Mouse (Mus musculus) gastrocnemius, postnatal 14 days (tissue): Measurements from ENCODE around the gene Fam213b. TPM values are rescaled to one million over a fixed set of nuclear protein-coding genes. Genes with fewer than 3 reads are reported as not detected.

Source experiments
- DNase-seq: peaks from one replicate; pipeline ENCODE4 v3.0.0; 2021; ENCODE audit warnings: mixed read lengths
- intact Hi-C: fragments of 180-260 bp; cut with DNase I; formaldehyde crosslinking; loops from one replicate; pipeline ENCODE4 v1.15.1; 2025; ENCODE audit warnings: low total_unique reads
- long read RNA-seq, 2 experiments: library from polyadenylated mRNA; stranded (forward); transcript quantifications; one replicate each; pipeline ENCODE4 v2.0.0; 2021
- total RNA-seq, 2 experiments: library from RNA; stranded (reverse); gene quantifications; 2 replicates each; pipeline ENCODE4 v1.2.3; 2021

Gene Fam213b
- 100 to 1,000 TPM; 110 to 112 TPM for total RNA-seq
- long read RNA-seq, experiment 1, transcript Fam213b-201 (7 exons, 883 nt) = major isoform, 93 of 98 reads
- long read RNA-seq, experiment 1, partial matches to known transcripts = 5 of 98 reads
- long read RNA-seq, experiment 1, other reads (novel, unspliced or antisense) = 0 of 98 reads
- long read RNA-seq, experiment 2, transcript Fam213b-201 (7 exons, 883 nt) = major isoform, 76 of 80 reads
- long read RNA-seq, experiment 2, partial matches to known transcripts = 3 of 80 reads
- long read RNA-seq, experiment 2, other reads (novel, unspliced or antisense) = 1 of 80 reads

- peak; percentile 81 for DNase-seq
- intact Hi-C loops = no loop called here
These were observed at the start of gene Fam213b for GRCm38 (mm10) chr4:154898506-154899446. TSS of gene Fam213b (minus strand) at chr4:154899135.

GRCm38 (mm10) chr4:154948066-154948939 lies 49.4 kb upstream of the Fam213b start:
- intact Hi-C loops = loop anchor here (10.0 kb wide), 1 partner anchor 74 kb away; no protein-coding TSS in a partner anchor
- no peak for DNase-seq

- DNase-seq = peak; percentile 64
- intact Hi-C loops = loop anchor here (10.0 kb wide), 1 partner anchor 72 kb away; no protein-coding TSS in a partner anchor
These were observed 47.4 kb upstream of the Fam213b start for GRCm38 (mm10) chr4:154946319-154946718.

DNA sequence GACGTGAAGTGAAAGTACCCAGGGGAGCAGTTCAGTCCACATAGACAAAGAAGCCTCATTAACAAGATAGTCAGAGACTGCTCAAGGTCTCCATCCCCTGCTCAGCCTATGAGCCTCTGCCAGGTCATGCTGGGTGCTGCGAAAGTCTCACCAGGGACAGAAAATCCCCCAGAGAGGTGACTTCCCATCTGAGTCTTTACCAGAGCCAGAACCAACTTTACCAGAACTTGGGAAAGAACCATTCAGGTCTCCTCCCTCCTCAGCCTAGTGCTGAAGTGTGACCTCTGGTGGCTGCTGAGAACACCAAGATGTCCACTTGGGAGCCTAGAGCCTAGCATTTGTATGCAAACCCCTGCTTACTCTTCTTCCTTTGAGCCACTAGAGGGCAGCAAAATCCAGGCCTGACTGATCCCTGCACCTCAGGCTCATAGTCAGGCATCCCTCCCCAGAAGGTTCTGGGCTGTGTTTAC lies 45.2 kb upstream of the Fam213b start:
- peak; percentile 74 for DNase-seq
- intact Hi-C loops = loop anchor here (10.0 kb wide), 1 partner anchor 69 kb away; no protein-coding TSS in a partner anchor

GRCm38 (mm10) chr4:154943323-154944039 lies 44.5 kb upstream of the Fam213b start:
- intact Hi-C loops = loop anchor here (10.0 kb wide), 1 partner anchor 69 kb away; no protein-coding TSS in a partner anchor

GRCm38 (mm10) chr4:154942632-154943322 lies 43.8 kb upstream of the Fam213b start:
- intact Hi-C loops = loop anchor here (10.0 kb wide), 1 partner anchor 68 kb away; no protein-coding TSS in a partner anchor
- no peak for DNase-seq

More at GRCm38 (mm10) chr4:154943323-154944039, 44.5 kb upstream of the Fam213b start:
- no peak for DNase-seq

GRCm38 (mm10) chr4:154941831-154942230 lies 42.9 kb upstream of the Fam213b start:
- no peak for DNase-seq
- intact Hi-C loops = loop anchor here (10.0 kb wide), 1 partner anchor 67 kb away; no protein-coding TSS in a partner anchor

- DNase-seq = no peak
- intact Hi-C loops = loop anchor here (10.0 kb wide), 1 partner anchor 65 kb away; no protein-coding TSS in a partner anchor
These were observed 41.2 kb upstream of the Fam213b start for GRCm38 (mm10) chr4:154940156-154940555.

GRCm38 (mm10) chr4:154937746-154938145 lies 38.8 kb upstream of the Fam213b start:
- intact Hi-C loops = no loop called here
- DNase-seq = no peak

GRCm38 (mm10) chr4:154936542-154937255 lies 37.8 kb upstream of the Fam213b start:
- DNase-seq = no peak
- intact Hi-C loops = no loop called here

DNA sequence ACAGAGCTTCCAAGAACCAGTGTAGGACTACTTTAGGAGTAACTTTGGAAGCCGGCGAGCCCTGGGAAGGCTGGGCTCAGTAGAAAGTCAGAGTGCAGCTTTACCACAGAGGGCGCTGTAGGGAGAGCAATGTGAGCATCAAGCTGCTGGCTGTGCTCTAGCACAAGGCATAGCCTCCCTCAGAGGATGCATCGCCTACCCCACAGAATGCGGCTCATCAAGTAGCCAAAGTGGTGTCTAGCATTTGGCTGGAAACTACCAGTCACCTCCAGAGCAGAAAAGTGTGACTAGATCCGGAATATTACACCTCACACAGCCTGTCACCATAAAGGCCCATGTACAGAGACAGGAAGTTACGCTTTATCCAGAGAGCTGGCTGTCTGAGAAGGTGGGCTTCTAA lies 36.9 kb upstream of the Fam213b start:
- DNase-seq = no peak
- intact Hi-C loops = no loop called here

DNA sequence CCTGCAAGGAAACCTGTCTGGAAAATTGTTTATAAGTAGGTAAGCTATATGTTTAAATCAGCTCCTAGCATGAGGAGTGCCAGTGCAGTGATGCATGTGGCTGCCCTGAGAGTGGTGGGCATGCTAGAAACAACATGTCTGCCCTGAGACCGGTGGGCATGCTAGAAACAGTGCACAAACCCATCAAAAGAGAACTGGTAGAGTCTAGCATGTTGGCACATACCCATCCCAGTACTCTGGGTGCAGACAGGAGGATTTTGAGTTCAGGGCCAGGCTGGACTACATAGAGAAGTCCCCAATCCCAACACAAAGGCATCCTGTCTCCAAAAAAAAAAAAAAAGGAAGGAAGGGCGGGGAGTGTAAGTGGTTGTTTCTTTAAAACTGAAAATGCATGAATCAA lies 35.9 kb upstream of the Fam213b start:
- intact Hi-C loops = no loop called here
- no peak for DNase-seq

DNA sequence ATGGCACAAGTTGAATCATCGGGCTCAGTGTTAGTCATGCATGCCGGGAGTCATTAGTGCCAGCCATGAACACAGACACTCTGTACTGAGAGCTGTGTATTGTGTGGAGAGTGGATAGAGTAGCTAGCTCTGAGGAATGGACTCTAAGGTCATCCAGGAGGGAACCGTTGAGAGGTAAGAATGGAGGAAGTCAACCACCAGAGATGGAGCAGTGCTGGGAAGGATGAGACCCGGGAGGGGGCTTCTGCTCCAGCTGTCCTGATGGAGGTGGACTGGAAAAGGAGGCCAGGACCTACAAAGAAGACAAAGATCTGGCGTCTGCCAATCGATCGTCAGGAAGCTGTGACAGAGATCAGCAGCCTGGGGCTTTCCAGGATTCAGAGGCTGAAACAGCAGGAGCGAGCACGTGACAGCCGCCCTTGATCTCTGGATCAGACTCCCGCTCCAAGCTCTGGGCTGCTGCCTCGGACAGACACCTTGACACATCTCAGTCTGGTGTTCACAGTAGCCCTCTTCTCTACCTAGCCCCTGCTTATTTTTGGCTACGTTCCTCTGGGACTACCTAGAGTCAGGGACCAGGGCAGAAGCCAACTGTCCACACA lies 34.5 kb upstream of the Fam213b start:
- no peak for DNase-seq
- intact Hi-C loops = no loop called here

DNA sequence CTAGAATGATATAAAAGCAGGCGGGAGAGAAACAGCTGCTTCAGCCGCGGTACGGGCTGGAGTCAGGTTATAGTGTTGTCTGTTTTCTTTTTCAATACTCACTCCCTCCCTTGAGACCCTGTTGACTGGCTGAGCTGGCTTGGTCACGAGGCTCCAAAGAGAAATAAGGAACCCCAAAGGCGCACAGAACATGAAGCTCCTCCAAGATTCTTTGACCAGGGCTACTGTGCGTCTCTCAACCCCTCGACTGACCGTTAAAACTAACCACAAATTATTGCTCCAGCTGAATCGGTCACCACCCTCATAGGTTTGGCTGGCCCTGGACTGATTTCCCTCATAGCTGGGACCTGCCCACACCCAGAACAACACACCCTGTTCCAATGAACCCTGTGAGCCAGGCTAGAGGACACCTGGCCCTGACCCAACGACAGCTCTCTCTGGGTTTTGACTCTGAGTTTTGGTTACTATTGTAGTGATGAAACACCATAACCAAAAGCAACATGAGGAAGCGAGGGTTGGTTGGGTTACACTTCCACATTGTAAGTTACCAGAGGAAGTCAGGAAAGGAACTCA lies 30.2 kb upstream of the Fam213b start:
- intact Hi-C loops = no loop called here
- no peak for DNase-seq

DNA sequence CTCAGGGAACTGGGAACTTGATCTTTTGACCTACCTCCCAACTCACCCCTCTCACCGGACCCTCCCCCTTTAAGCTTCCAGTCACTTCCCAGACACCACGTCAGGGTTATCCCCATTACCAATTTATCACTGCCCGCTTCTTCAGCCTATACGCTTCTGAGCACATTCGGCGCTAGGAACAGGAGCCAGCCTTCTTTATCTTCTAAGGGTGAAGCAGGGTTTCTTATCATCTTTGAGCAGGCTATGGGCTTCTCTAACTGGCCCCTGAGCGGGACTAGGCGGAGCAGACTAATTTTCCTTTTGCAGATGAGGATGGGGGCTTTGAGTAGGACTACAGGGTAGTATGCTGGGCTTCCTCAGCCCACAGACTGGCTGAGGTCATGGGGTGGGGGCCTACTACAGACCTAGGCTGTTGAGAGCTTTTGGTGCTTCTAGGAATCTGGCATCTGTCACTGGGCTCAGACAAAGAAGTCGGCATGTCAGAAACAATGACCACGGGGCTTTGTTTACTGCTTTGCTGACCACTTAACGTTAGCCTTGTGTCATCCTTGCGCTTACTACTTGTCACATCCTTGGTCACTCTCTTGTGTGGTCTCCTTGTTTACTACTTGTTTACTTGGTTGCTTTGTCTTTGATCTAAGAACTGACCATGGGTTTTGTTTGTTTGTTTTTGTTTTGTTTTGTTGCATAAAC lies 29.6 kb upstream of the Fam213b start, which contains the start of gene Tnfrsf14:
Gene Tnfrsf14, minus strand, starts transcription at position 169 of the 693 bp plus-strand sequence.
- intact Hi-C loops = no loop called here
- DNase-seq = no peak

DNA sequence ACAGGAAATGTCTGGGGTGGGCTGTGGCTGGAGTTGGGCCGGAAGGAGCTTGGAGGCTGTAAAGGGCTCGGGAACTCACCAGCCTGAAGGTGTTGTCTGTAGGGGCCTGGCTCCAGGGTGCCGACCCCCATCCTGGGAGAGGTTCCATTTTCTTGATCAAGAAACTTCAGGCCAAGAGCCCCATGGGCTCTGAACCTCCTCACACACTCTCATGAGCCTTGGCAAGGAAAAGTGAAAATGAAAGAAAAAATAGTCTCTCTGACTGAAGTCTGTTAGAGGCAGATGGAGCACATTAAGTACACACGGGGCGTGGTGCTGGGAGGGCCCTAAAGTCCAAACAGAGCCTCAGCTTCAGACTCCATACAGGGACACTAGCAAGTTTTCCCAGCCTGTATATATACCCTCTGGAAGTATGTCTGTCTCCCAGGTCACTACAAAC lies 29.0 kb upstream of the Fam213b start:
- DNase-seq = peak; percentile 34
- intact Hi-C loops = no loop called here
